Mouse (Mus musculus) heart, embryonic 11.5 days (tissue): ENCODE measurements around the gene Trappc3l. TPM values are rescaled to one million over a fixed set of nuclear protein-coding genes. Genes with fewer than 3 reads are reported as not detected.

Source experiments
- ATAC-seq: fragments of 200-750 bp; cut with Nextera tagmentation; replicated peaks from 2 replicates; pipeline ENCODE4 v1.8.0; 2017; ENCODE audit warnings: moderate library complexity; ENCODE audit not compliant: insufficient number of reproducible peaks, low FRiP score, low TSS enrichment
- H3K27ac ChIP-seq: fragments of 300-500 bp; sonication (generic); 2 replicates; pipeline ENCODE4 v1.5.1; 2014; ENCODE audit warnings: mild to moderate bottlenecking, low read depth, low read length
- H3K27me3 ChIP-seq: fragments of 300-500 bp; sonication (generic); 2 replicates; pipeline ENCODE4 v1.6.1; 2014; ENCODE audit warnings: mild to moderate bottlenecking, low read length, mixed read lengths; ENCODE audit not compliant: control insufficient read depth, insufficient read depth
- H3K36me3 ChIP-seq: fragments of 300-500 bp; sonication (generic); 2 replicates; pipeline ENCODE4 v1.6.1; 2014; ENCODE audit warnings: mild to moderate bottlenecking, low read length, moderate library complexity, mixed read lengths; ENCODE audit not compliant: control insufficient read depth, insufficient read depth
- H3K4me1 ChIP-seq: fragments of 300-500 bp; sonication (generic); 2 replicates; pipeline ENCODE4 v1.6.1; 2014; ENCODE audit warnings: low read length; ENCODE audit not compliant: control insufficient read depth, insufficient read depth
- H3K4me2 ChIP-seq: fragments of 300-500 bp; sonication (generic); 2 replicates; pipeline ENCODE4 v1.6.1; 2014; ENCODE audit warnings: mild to moderate bottlenecking, moderate library complexity
- H3K4me3 ChIP-seq: fragments of 300-500 bp; sonication (generic); 2 replicates; pipeline ENCODE4 v1.5.1; 2014; ENCODE audit warnings: low read depth, low read length
- H3K9ac ChIP-seq: fragments of 300-500 bp; sonication (generic); 2 replicates; pipeline ENCODE4 v1.6.1; 2014; ENCODE audit warnings: mild to moderate bottlenecking, low read depth, low read length, moderate library complexity
- H3K9me3 ChIP-seq: fragments of 300-500 bp; sonication (generic); replicated peaks from 2 replicates; pipeline ENCODE4 v1.6.1; 2016; ENCODE audit warnings: low read length; ENCODE audit not compliant: control insufficient read depth
- WGBS: fragments of 180-500 bp; shearing (Covaris S2); extraction: QIAGEN DNeasy Blood & Tissue Kit; methylation state at CpG from one replicate; pipeline ENCODE4 v1.1.7; 2014; ENCODE audit not compliant: insufficient replicate concordance; 5-methylcytosine and 5-hydroxymethylcytosine counted together
- polyA plus RNA-seq: library from polyadenylated mRNA; unstranded; fragments of >200 nt; fragmentation: Nextera tagmentation; extraction: Ambion mirVana; gene quantifications from 2 replicates; pipeline ENCODE4 v1.2.1, GENCODE M21; 2014

The Trappc3l gene
- polyA plus RNA-seq, 1 experiment from 2014 or later: not detected

GRCm38 (mm10) chr10:34136432-34136831 is 99.0 kb downstream of the Trappc3l start:
- ATAC-seq: no peak
- no peak overlapping the region for H3K27ac ChIP-seq
- H3K36me3 ChIP-seq: no peaks in the 10 kb centered on the region
- WGBS: 42% methylated on average over 6 of the region's 6 CpGs
- H3K27me3 ChIP-seq: no peaks in the 10 kb centered on the region
- no peak overlapping the region for H3K9ac ChIP-seq
- no peak overlapping the region for H3K4me3 ChIP-seq
- H3K9me3 ChIP-seq: no peaks in the 10 kb centered on the region
- peaks cover 6% of the 10 kb centered on the region; the same call in 1 of the 2 replicates for H3K4me1 ChIP-seq
- H3K4me2 ChIP-seq: no peak overlapping the region

DNA sequence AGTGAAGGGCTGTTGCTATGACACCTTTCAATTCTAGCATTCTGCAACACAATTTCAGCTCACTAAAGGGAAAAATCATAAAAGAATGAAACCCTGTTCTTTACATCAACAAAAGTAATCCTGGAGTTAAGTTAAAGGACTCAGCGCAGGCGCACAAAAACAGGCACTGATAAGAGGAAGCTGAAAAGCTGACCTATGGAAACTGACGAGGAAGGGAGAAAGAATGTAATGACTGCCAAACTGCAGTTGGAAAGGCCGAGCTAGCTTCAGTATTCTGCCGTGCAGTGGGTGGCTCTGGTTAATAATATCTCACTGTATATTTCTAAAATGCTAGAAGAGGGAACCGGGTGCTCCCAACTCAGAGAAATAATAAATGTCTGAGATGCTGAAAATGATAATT is 100.6 kb downstream of the Trappc3l start:
- no peak for ATAC-seq
- Histone ChIP-seq H3K9me3 (no peaks in the 10 kb centered on the region), H3K4me3 (no peak overlapping the region), H3K4me2 (no peak overlapping the region), H3K9ac (no peak overlapping the region), H3K27ac (no peak overlapping the region), H3K27me3 (no peaks in the 10 kb centered on the region), H3K36me3 (no peaks in the 10 kb centered on the region), H3K4me1 (peaks cover 6% of the 10 kb centered on the region; the same call in 1 of the 2 replicates)
- WGBS: 34% methylated on average over 6 of the region's 6 CpGs

- H3K4me3 ChIP-seq: no peak overlapping the region
- H3K27ac ChIP-seq: no peak overlapping the region
- no peaks in the 10 kb centered on the region for H3K36me3 ChIP-seq
- 63% methylated on average over 4 of the region's 4 CpGs for WGBS
- no peak overlapping the region for H3K4me2 ChIP-seq
- no peaks in the 10 kb centered on the region for H3K9me3 ChIP-seq
- no peak for ATAC-seq
- peaks cover 6% of the 10 kb centered on the region; the same call in 1 of the 2 replicates for H3K4me1 ChIP-seq
- no peaks in the 10 kb centered on the region for H3K27me3 ChIP-seq
- no peak overlapping the region for H3K9ac ChIP-seq
Measured at GRCm38 (mm10) chr10:34139768-34140167, 102.4 kb downstream of the Trappc3l start.

GRCm38 (mm10) chr10:34141693-34142092 is 104.3 kb downstream of the Trappc3l start:
- H3K4me3 ChIP-seq: no peak overlapping the region
- H3K27ac ChIP-seq: no peak overlapping the region
- H3K4me2 ChIP-seq: no peak overlapping the region
- H3K27me3 ChIP-seq: no peaks in the 10 kb centered on the region
- no peaks in the 10 kb centered on the region for H3K9me3 ChIP-seq
- WGBS: 74% methylated on average over 2 of the region's 2 CpGs
- ATAC-seq: no peak
- H3K9ac ChIP-seq: no peak overlapping the region
- H3K4me1 ChIP-seq: peaks cover 6% of the 10 kb centered on the region; the same call in 1 of the 2 replicates
- no peaks in the 10 kb centered on the region for H3K36me3 ChIP-seq

DNA sequence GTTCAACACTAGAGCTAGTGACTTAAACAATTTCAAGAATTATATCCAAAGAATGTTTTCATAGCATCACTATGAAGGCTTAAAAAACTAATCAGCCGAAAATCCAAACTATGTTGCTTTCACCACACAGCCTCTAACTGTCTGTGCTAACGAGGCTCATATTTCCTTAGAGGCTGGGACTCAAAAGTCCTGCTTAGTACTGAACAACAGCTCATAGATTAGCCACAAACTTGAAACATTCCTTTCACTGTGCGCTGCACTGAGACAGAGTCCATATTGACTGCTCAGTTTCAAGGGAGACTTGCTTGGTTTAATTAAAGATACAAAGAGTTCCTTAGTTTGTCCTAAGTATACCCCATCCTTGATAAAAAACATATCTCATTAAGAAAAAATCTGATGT is 112.4 kb downstream of the Trappc3l start:
- no peak overlapping the region for H3K4me3 ChIP-seq
- no peak for ATAC-seq
- H3K4me2 ChIP-seq: no peak overlapping the region
- H3K36me3 ChIP-seq: no peaks in the 10 kb centered on the region; the same call in 1 of the 2 replicates
- no peak overlapping the region for H3K9ac ChIP-seq
- 62% methylated on average over 3 of the region's 3 CpGs for WGBS
- H3K27me3 ChIP-seq: no peaks in the 10 kb centered on the region
- H3K9me3 ChIP-seq: no peaks in the 10 kb centered on the region
- no peak overlapping the region for H3K27ac ChIP-seq
- no peaks in the 10 kb centered on the region for H3K4me1 ChIP-seq

- Histone ChIP-seq H3K9ac (no peak overlapping the region), H3K4me2 (no peak overlapping the region), H3K27ac (no peak overlapping the region), H3K36me3 (no peaks in the 10 kb centered on the region; the same call in 1 of the 2 replicates), H3K9me3 (no peaks in the 10 kb centered on the region), H3K4me3 (no peak overlapping the region), H3K4me1 (no peaks in the 10 kb centered on the region), H3K27me3 (no peaks in the 10 kb centered on the region)
- no peak for ATAC-seq
- WGBS: 73% methylated on average over 6 of the region's 6 CpGs
Measured at GRCm38 (mm10) chr10:34150454-34150853, 113.1 kb downstream of the Trappc3l start.

DNA sequence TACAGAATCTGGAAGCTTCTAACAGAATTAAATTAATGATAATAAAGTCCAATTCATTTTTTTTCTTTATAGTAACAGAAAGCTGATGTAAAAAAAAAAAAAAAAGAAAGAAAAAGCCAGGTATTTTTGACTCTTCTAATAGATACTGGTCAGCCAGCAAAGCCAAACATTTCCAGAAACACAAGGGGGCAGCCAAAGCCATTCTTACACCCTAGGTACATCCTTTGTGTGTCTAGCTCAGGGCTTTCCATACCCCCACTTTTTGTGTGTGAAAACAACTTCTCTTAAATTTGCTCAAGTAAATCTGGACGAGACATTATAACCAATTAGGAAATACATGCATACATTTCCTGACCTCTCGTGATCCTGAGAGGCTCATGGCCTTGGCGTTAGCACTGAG is 114.4 kb downstream of the Trappc3l start:
- Histone ChIP-seq H3K27me3 (no peaks in the 10 kb centered on the region), H3K9ac (no peak overlapping the region), H3K36me3 (no peaks in the 10 kb centered on the region; the same call in 1 of the 2 replicates), H3K27ac (no peak overlapping the region), H3K9me3 (no peaks in the 10 kb centered on the region), H3K4me2 (no peak overlapping the region), H3K4me3 (no peak overlapping the region), H3K4me1 (peaks cover 1% of the 10 kb centered on the region)
- WGBS: 76% methylated on average over 3 of the region's 3 CpGs
- no peak for ATAC-seq

DNA sequence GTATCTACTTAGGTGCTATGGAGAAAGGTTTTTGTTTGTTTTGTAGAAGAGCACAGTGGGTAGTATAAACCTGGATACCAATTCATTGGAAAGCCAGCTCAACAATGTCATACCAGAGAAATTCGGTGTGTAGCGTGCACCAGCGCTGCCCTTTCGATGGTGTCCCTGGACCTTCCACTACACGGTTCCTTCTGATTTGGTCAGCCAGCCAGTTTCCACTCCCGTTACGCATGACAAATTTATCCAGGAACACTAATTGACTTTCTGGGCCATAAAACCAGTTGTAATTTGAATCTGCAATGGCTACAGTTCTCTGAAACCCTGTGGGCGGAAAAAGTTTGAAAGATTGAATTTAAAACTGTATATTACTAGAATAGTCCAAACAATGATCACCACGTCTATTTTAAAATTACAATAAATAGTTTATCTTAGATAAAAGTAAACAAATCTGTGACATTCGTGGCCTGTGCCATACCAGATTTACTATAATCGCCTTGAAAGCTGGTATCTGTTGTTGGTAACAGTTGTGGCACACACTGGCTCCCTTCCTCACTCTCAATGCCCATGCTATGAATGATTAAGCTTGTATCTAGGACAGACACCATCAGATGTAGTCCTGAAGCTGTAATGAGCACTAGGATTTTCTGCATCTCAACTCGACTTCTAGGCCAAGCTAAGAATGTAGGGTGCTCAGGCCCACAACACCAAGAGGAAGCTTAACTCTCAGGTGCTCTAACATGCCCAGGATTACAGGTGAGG is 118.6 kb downstream of the Trappc3l start:
- no peak for ATAC-seq
- peaks cover 3% of the 10 kb centered on the region; the same call in 1 of the 2 replicates for H3K36me3 ChIP-seq
- H3K27me3 ChIP-seq: no peaks in the 10 kb centered on the region
- H3K4me3 ChIP-seq: no peak overlapping the region
- no peak overlapping the region for H3K9ac ChIP-seq
- no peaks in the 10 kb centered on the region for H3K9me3 ChIP-seq
- WGBS: 86% methylated on average over 12 of the region's 12 CpGs
- no peak overlapping the region for H3K4me2 ChIP-seq
- H3K27ac ChIP-seq: no peak overlapping the region
- peaks cover 3% of the 10 kb centered on the region for H3K4me1 ChIP-seq
